Mouse (Mus musculus): ENCODE data around the gene Gja10. TPM values are rescaled to one million over a fixed set of nuclear protein-coding genes. Genes with fewer than 3 reads are reported as not detected.
A peak's percentile ranks its signal among the peaks of the same experiment; 100 is the strongest.

Gene Gja10
- polyA plus RNA-seq, 1 experiment from 2014 or later: not detected

DNA sequence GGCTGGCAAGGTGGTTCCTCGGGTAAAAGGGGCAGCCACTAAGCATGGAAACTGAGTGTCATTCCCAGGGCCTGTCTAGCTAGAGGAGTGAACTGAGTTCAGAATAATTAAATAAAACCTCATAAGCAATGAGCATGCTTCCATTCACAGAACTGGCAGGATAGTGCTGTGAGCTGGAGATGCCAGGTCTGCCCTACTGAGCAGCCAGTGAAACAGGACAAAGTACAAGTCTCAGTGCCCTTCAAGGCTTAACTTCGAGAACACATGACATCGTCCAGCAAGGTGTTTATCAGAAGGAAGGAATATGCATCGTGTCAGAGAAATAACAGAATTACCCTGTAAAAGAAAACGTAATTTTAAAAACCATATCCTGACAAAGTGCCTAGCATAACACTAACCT lies 29.0 kb downstream of the Gja10 start:
- H3K27ac ChIP-seq (replicated peaks): no peak overlapping the region
- H3K9ac ChIP-seq (ENCODE audit: low read length): no peak overlapping the region
- H3K9me3 ChIP-seq (ENCODE audit: control insufficient read depth, low read length): no peaks in the 10 kb centered on the region
- 81% methylated on average over 5 of the region's 5 CpGs for WGBS
- no peaks in the 10 kb centered on the region for H3K36me3 ChIP-seq (ENCODE audit: control insufficient read depth, insufficient read depth, low read length)
- DNase-seq (ENCODE audit: low spot score): no peak
- no peak overlapping the region for H3K4me2 ChIP-seq (replicated peaks; ENCODE audit: low read depth)
- H3K4me3 ChIP-seq (ENCODE audit: low read depth, low read length): no peak overlapping the region
- H3K4me1 ChIP-seq (replicated peaks; ENCODE audit: control insufficient read depth, insufficient read depth): peaks cover 3% of the 10 kb centered on the region; the same call in 1 of the 2 replicates
- ATAC-seq (ENCODE audit: low FRiP score, low TSS enrichment): no peak
- no peak for TF ChIP-seq CTCF (IDR thresholded peaks at IDR 0.05; ENCODE audit: low read depth)
- no peak for TF ChIP-seq EP300 (optimal IDR thresholded peaks at IDR 0.05)
- H3K27me3 ChIP-seq (ENCODE audit: control insufficient read depth, insufficient read depth, low read length): no peaks in the 10 kb centered on the region

DNA sequence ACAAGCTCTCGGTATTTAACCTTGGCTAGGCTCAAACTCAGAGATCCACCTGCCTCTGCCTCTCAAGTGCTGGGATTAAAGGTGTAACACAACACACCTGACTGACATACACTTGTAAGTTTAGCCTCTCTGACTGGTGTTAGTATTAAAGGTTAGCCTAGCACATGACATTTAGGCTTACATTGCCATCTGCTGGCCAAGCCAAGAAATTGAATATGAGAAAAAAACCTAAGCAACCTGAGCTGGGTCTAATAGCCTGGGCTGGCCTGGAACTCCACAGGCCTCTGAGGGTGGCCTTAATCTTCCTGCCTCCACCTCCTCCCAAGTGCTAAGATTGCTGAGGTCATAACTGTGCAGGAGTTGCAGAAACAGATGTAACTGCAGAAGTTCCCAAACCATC lies 30.4 kb downstream of the Gja10 start:
- Histone ChIP-seq H3K4me2 (replicated peaks; ENCODE audit: low read depth) (no peak overlapping the region), H3K9me3 (ENCODE audit: control insufficient read depth, low read length) (no peaks in the 10 kb centered on the region), H3K27ac (replicated peaks) (no peak overlapping the region), H3K36me3 (ENCODE audit: control insufficient read depth, insufficient read depth, low read length) (no peaks in the 10 kb centered on the region), H3K27me3 (ENCODE audit: control insufficient read depth, insufficient read depth, low read length) (no peaks in the 10 kb centered on the region), H3K9ac (ENCODE audit: low read length) (no peak overlapping the region), H3K4me1 (replicated peaks; ENCODE audit: control insufficient read depth, insufficient read depth) (peaks cover 3% of the 10 kb centered on the region; the same call in 1 of the 2 replicates), H3K4me3 (ENCODE audit: low read depth, low read length) (no peak overlapping the region)
- ATAC-seq (ENCODE audit: low FRiP score, low TSS enrichment): peak; percentile 74
- TF ChIP-seq CTCF (IDR thresholded peaks at IDR 0.05; ENCODE audit: low read depth) (peak; percentile 88), EP300 (optimal IDR thresholded peaks at IDR 0.05) (no peak)
- 57% methylated on average over 1 of the region's 1 CpGs for WGBS
- peak; percentile 50 for DNase-seq (ENCODE audit: low spot score)

DNA sequence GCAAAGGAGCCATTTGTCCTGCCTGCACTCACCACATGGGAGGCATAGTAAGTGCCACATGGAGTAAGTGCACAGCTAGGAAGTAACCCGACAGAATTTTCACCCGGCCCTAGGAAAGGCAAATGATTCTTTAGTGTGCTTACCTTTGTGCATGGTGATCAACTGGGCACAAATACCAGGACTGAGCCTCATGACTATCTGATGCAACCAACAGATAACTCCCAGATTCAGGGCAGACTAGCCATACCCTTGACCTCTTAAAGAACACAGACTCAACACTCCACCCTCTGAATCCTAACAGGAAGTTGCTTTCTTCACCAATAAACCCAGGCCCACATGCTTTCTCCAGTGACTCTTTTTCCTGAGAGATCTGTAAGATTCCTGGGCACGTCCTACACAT lies 31.1 kb downstream of the Gja10 start:
- H3K27ac ChIP-seq (replicated peaks): 0 out of 2 replicates have a peak overlapping the region, but pooled peaks have one; percentile 30
- H3K36me3 ChIP-seq (ENCODE audit: control insufficient read depth, insufficient read depth, low read length): no peaks in the 10 kb centered on the region
- no peaks in the 10 kb centered on the region for H3K27me3 ChIP-seq (ENCODE audit: control insufficient read depth, insufficient read depth, low read length)
- no peak overlapping the region for H3K4me2 ChIP-seq (replicated peaks; ENCODE audit: low read depth)
- TF ChIP-seq EP300 (optimal IDR thresholded peaks at IDR 0.05) (no peak), CTCF (IDR thresholded peaks at IDR 0.05; ENCODE audit: low read depth) (no peak)
- H3K4me1 ChIP-seq (replicated peaks; ENCODE audit: control insufficient read depth, insufficient read depth): peaks cover 3% of the 10 kb centered on the region; the same call in 1 of the 2 replicates
- 46% methylated on average over 3 of the region's 3 CpGs for WGBS
- DNase-seq (ENCODE audit: low spot score) (no peak), ATAC-seq (ENCODE audit: low FRiP score, low TSS enrichment) (peak; percentile 60)
- no peak overlapping the region for H3K9ac ChIP-seq (ENCODE audit: low read length)
- H3K4me3 ChIP-seq (ENCODE audit: low read depth, low read length): no peak overlapping the region
- H3K9me3 ChIP-seq (ENCODE audit: control insufficient read depth, low read length): no peaks in the 10 kb centered on the region

DNA sequence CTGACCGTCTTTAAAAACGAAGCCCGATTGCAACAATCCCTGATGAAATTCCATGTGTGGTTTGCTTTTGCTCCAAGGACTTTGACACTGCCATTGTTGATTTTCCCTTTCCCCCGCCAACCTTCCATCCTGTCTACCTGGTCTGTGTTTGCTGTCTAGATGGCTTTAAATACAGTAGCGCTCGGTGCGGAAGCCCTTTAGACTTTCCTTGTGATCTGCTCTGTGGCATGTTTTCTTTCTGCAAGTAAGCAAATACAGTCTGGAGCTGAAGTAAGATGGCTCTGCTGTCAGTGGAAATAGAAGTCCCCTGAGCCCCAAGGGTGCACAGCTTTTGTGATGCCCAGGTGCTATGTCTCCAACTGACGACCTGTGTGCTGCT lies 31.6 kb downstream of the Gja10 start:
- Histone ChIP-seq H3K9me3 (ENCODE audit: control insufficient read depth, low read length) (no peaks in the 10 kb centered on the region), H3K9ac (ENCODE audit: low read length) (no peak overlapping the region), H3K27me3 (ENCODE audit: control insufficient read depth, insufficient read depth, low read length) (no peaks in the 10 kb centered on the region), H3K36me3 (ENCODE audit: control insufficient read depth, insufficient read depth, low read length) (no peaks in the 10 kb centered on the region), H3K4me3 (ENCODE audit: low read depth, low read length) (no peak overlapping the region), H3K4me2 (replicated peaks; ENCODE audit: low read depth) (0 out of 2 replicates have a peak overlapping the region, but pooled peaks have one; percentile 11), H3K4me1 (replicated peaks; ENCODE audit: control insufficient read depth, insufficient read depth) (peaks cover 3% of the 10 kb centered on the region; the same call in 1 of the 2 replicates), H3K27ac (replicated peaks) (0 out of 2 replicates have a peak overlapping the region, but pooled peaks have one; percentile 30)
- ATAC-seq (ENCODE audit: low FRiP score, low TSS enrichment) (peak; percentile 52; the same call in 1 of the 2 replicates), DNase-seq (ENCODE audit: low spot score) (peak; percentile 41)
- 43% methylated on average over 8 of the region's 8 CpGs for WGBS
- TF ChIP-seq EP300 (optimal IDR thresholded peaks at IDR 0.05) (no peak), CTCF (IDR thresholded peaks at IDR 0.05; ENCODE audit: low read depth) (no peak)

DNA sequence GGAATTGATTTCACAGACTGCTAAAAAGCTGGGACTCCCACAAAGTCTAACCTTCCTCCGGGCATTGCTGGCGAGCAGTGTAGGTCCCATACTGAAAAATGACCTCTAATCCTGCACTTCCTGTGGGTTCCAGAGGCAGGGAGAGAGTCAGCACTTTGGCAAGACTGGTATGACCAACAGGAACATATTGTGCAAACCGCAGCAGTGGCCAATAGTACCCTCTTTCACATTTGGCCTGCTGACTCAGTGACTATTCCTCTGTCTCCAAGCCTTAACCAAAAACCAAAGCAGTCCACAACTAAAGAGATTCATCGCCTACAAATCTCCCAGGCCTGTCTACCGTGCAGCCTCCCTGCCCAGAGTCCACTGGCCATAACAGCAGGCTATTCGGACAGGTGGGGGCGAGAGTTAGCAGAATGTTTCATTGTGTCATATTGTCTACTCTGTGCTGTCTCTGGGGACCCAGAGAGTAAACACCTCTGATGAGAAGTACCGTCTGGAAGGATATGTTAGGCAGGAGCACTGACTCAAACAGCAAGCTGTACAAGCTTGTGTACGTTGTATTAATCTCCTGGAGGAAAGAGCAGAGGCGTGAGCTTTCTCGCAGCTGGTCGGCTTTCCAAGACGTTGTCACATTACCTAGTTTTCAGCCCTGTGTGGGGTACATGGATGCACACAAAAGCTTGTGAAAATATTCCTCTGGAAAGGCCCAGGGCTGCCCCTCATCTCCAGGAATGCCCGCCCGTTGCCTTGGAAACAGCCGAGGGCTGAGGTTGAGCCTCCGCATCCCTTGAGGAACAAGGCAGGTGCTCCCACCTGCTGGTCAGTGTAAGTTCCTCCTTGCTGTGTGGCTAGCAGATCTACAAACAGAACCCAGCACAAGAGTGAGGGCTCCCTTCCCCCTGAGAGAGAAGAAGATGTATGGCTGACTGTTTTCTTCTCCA lies 32.3 kb downstream of the Gja10 start:
- WGBS: 35% methylated on average over 17 of the region's 17 CpGs
- Histone ChIP-seq H3K27me3 (ENCODE audit: control insufficient read depth, insufficient read depth, low read length) (no peaks in the 10 kb centered on the region), H3K4me2 (replicated peaks; ENCODE audit: low read depth) (peak overlapping the region; percentile 23), H3K36me3 (ENCODE audit: control insufficient read depth, insufficient read depth, low read length) (no peaks in the 10 kb centered on the region), H3K9me3 (ENCODE audit: control insufficient read depth, low read length) (no peaks in the 10 kb centered on the region), H3K4me3 (ENCODE audit: low read depth, low read length) (no peak overlapping the region), H3K27ac (replicated peaks) (peak overlapping the region; percentile 30; the same call in 1 of the 2 replicates), H3K9ac (ENCODE audit: low read length) (no peak overlapping the region), H3K4me1 (replicated peaks; ENCODE audit: control insufficient read depth, insufficient read depth) (peaks cover 3% of the 10 kb centered on the region; the same call in 1 of the 2 replicates)
- TF ChIP-seq CTCF (IDR thresholded peaks at IDR 0.05; ENCODE audit: low read depth) (peak; percentile 56), EP300 (optimal IDR thresholded peaks at IDR 0.05) (no peak)
- DNase-seq (ENCODE audit: low spot score) (peak; percentile 44), ATAC-seq (ENCODE audit: low FRiP score, low TSS enrichment) (peak; percentile 41; the same call in 1 of the 2 replicates)

DNA sequence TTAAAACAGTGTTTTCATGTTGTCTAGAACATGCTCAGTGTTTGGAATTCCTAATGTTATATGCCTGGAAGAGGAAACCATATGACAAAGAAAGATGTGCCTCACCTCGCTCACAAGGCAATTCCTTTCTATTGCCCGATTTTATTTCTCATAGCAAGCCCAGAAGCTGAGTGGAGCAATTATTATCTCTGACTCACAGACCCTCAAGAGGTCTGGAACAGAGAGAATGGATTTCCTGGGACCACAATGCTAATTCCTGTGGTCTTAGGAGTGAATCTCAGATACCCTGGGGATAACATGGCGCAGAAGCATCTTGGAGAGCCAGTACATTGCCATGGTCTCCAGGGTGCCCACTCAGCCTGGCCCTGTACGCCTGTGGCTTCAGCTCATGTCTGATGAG lies 33.5 kb downstream of the Gja10 start:
- Histone ChIP-seq H3K27ac (replicated peaks) (no peak overlapping the region), H3K4me2 (replicated peaks; ENCODE audit: low read depth) (no peak overlapping the region), H3K36me3 (ENCODE audit: control insufficient read depth, insufficient read depth, low read length) (no peaks in the 10 kb centered on the region), H3K9ac (ENCODE audit: low read length) (no peak overlapping the region), H3K4me1 (replicated peaks; ENCODE audit: control insufficient read depth, insufficient read depth) (peaks cover 3% of the 10 kb centered on the region; the same call in 1 of the 2 replicates), H3K9me3 (ENCODE audit: control insufficient read depth, low read length) (no peaks in the 10 kb centered on the region), H3K4me3 (ENCODE audit: low read depth, low read length) (no peak overlapping the region), H3K27me3 (ENCODE audit: control insufficient read depth, insufficient read depth, low read length) (no peaks in the 10 kb centered on the region)
- 80% methylated on average over 4 of the region's 4 CpGs for WGBS
- ATAC-seq (ENCODE audit: low FRiP score, low TSS enrichment) (no peak), DNase-seq (ENCODE audit: low spot score) (no peak)
- TF ChIP-seq CTCF (IDR thresholded peaks at IDR 0.05; ENCODE audit: low read depth) (no peak), EP300 (optimal IDR thresholded peaks at IDR 0.05) (no peak)
